9 mouse cellular contexts compared by ENCODE assay signal in the genomic region with DNA sequence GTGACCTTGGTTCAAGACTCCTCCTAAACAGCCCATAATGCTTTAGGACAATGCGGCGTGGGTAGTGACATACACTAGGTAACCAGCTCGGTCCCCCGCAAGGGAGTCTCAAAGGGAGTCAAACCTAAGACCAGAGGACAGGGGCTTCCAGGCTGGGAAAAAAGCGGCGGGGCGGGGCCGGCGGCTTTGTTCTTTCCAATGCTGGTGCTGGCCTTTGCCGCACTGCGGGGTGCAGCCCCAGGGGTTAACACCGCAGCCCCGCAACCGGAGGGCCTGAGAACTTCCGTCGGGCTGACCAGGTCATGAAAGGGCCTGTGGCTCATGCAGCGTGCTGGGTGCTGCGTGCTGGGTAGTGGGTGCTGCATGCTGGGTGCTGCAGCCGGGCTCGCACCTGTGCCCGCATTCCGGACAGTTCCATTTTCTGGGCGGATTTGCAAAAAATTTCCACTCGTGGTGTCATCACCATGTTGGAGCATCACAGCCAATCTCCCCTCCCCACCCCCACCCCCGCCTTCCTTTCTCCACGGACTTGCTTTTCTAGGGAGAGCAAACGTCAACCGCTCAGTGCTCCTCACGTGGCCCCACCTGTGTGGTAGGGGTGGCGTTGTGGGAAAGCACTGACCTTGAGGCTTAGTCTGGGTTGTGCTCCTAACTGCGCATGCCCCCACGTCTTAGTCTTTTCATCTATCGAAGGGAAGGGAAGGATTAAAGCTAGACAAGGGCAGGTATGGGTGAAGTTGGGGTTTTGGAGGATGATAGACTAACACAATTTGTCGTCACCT. TPM values are rescaled to one million over a fixed set of nuclear protein-coding genes. Genes with fewer than 3 reads are reported as not detected.
DNase-seq lines count a peak whose midpoint lies in the region; ATAC-seq lines count a peak whose summit lies in the region.
"Had no signal": no experiment of that assay in that cellular context is flagged by ENCODE, and none has a peak within 500 bp of the region (broad histone marks: within the 10 kb centered on the region; RNA-seq: fewer than 3 reads in every experiment).

No protein-coding gene starts in this region.

- peak; percentile 86 for DNase-seq in cerebellum, adult 11-12 months
- peak; percentile 83 for DNase-seq in ES-CJ7 (ENCODE audit: low read depth, low spot score)
- no peak for DNase-seq in liver, embryonic 13.5 days
- no peak for DNase-seq in lung, postnatal 25 days (ENCODE audit: low spot score)
- no peak for DNase-seq in c-Kit-positive CD71-positive TER-119-positive erythroid progenitor cells, embryonic 14.5 days (ENCODE audit: low spot score)

- H3K4me2 ChIP-seq in forebrain, embryonic 12.5 days, result peak overlapping the region; percentile 31
- H3K4me2 ChIP-seq in liver, embryonic 13.5 days, result peak overlapping the region; percentile 23; the same call in 1 of the 2 replicates

- H3K4me1 ChIP-seq in forebrain, embryonic 12.5 days, result peaks cover 37% of the 10 kb centered on the region
- peaks cover 22% of the 10 kb centered on the region for H3K4me1 ChIP-seq in liver, embryonic 13.5 days (replicated peaks)

- 24% methylated on average over 34 of the region's 34 CpGs for WGBS in forebrain, embryonic 12.5 days
- WGBS in liver, embryonic 13.5 days (ENCODE audit: insufficient replicate concordance), result 55% methylated on average over 34 of the region's 34 CpGs

- peaks cover 13% of the 10 kb centered on the region for H3K27me3 ChIP-seq in forebrain, embryonic 12.5 days
- peaks cover 66% of the 10 kb centered on the region for H3K27me3 ChIP-seq in liver, embryonic 13.5 days

- H3K4me3 ChIP-seq in forebrain, embryonic 12.5 days (replicated peaks), result no peak overlapping the region
- no peak overlapping the region for H3K4me3 ChIP-seq in liver, embryonic 13.5 days (replicated peaks)

- ATAC-seq in cerebellum, adult (ENCODE audit: insufficient number of reproducible peaks, low FRiP score, low TSS enrichment), result no peak
- no peak for ATAC-seq in forebrain, embryonic 12.5 days (ENCODE audit: low FRiP score)
- ATAC-seq in liver, embryonic 13.5 days (ENCODE audit: low read depth), result no peak
- ATAC-seq in activated CD4-positive, CD25-positive, alpha-beta regulatory T cell, adult 4 months, result no peak

- H3K36me3 ChIP-seq in forebrain, embryonic 12.5 days (replicated peaks), result no peaks in the 10 kb centered on the region
- H3K36me3 ChIP-seq in liver, embryonic 13.5 days, result no peaks in the 10 kb centered on the region

- no peak overlapping the region for H3K27ac ChIP-seq in forebrain, embryonic 12.5 days
- no peak overlapping the region for H3K27ac ChIP-seq in liver, embryonic 13.5 days

- H3K9ac ChIP-seq in forebrain, embryonic 12.5 days, result 0 out of 2 replicates have a peak overlapping the region, but pooled peaks have one; percentile 25
- H3K9ac ChIP-seq in liver, embryonic 13.5 days, result no peak overlapping the region

- H3K9me3 ChIP-seq in forebrain, embryonic 12.5 days, result no peaks in the 10 kb centered on the region
- no peaks in the 10 kb centered on the region for H3K9me3 ChIP-seq in liver, embryonic 13.5 days (replicated peaks)

RNA-seq across cellular contexts. Expression of a gene that starts 14.3 kb away (rescaled TPM):
- polyA plus RNA-seq in forebrain, embryonic 12.5 days (2016; fragmentation: Nextera tagmentation; extraction: Ambion mirVana), result 4,517 and 4,745 TPM in 2 replicates
- 514 and 581 TPM in 2 replicates for polyA plus RNA-seq in liver, embryonic 13.5 days (2015; fragmentation: Nextera tagmentation; extraction: Ambion mirVana)
- polyA plus RNA-seq in activated CD4-positive, CD25-positive, alpha-beta regulatory T cell, adult 4 months (2017; shearing (Covaris generic)), result 100 to 1,000 TPM; 262 to 341 TPM

RNA-seq across cellular contexts. Expression of a gene that starts 42.7 kb away (rescaled TPM):
- 3.8 and 4.9 TPM in 2 replicates for polyA plus RNA-seq in forebrain, embryonic 12.5 days (2016; fragmentation: Nextera tagmentation; extraction: Ambion mirVana)
- polyA plus RNA-seq in liver, embryonic 13.5 days (2015; fragmentation: Nextera tagmentation; extraction: Ambion mirVana), result 6.5 and 7.4 TPM in 2 replicates
- 10 to 100 TPM; 23.9 to 27.1 TPM for polyA plus RNA-seq in activated CD4-positive, CD25-positive, alpha-beta regulatory T cell, adult 4 months (2017; shearing (Covaris generic))

RNA-seq across cellular contexts. Expression of a gene that starts 57.0 kb away (rescaled TPM):
- polyA plus RNA-seq in forebrain, embryonic 12.5 days (2016; fragmentation: Nextera tagmentation; extraction: Ambion mirVana), result 14.1 and 15.4 TPM in 2 replicates
- polyA plus RNA-seq in liver, embryonic 13.5 days (2015; fragmentation: Nextera tagmentation; extraction: Ambion mirVana), result 25.4 and 30.6 TPM in 2 replicates
- 1 to 10 TPM in 1 of 2 experiments, under 1 TPM in 1; 0.70 to 3.2 TPM for polyA plus RNA-seq in activated CD4-positive, CD25-positive, alpha-beta regulatory T cell, adult 4 months (2017; shearing (Covaris generic))
- polyA plus RNA-seq: liver, adult 2 months had no signal

RNA-seq across cellular contexts. Expression of a gene that starts 57.7 kb away (rescaled TPM):
- 7.2 and 8.3 TPM in 2 replicates for polyA plus RNA-seq in forebrain, embryonic 12.5 days (2016; fragmentation: Nextera tagmentation; extraction: Ambion mirVana)
- polyA plus RNA-seq in liver, embryonic 13.5 days (2015; fragmentation: Nextera tagmentation; extraction: Ambion mirVana), result 3.7 and 5.1 TPM in 2 replicates
- under 1 TPM; 0.70 to 0.90 TPM for polyA plus RNA-seq in activated CD4-positive, CD25-positive, alpha-beta regulatory T cell, adult 4 months (2017; shearing (Covaris generic))

Comparison
In these comparisons a context has a peak if more than half of its experiments do, and no peak if none do; other contexts are left out.
1. DNase-seq: peak in cerebellum, adult 11-12 months (single experiment) and ES-CJ7 (single experiment); none in liver, embryonic 13.5 days (single experiment), lung, postnatal 25 days (single experiment) and c-Kit-positive CD71-positive TER-119-positive erythroid progenitor cells, embryonic 14.5 days (single experiment).